Mouse (Mus musculus): Measurements from ENCODE around the gene St3gal5. TPM values are rescaled to one million over a fixed set of nuclear protein-coding genes. Genes with fewer than 3 reads are reported as not detected.

The St3gal5 gene
- polyA plus RNA-seq (2012; rRNA removed) = 28.6 and 32.2 TPM in 2 replicates

DNA sequence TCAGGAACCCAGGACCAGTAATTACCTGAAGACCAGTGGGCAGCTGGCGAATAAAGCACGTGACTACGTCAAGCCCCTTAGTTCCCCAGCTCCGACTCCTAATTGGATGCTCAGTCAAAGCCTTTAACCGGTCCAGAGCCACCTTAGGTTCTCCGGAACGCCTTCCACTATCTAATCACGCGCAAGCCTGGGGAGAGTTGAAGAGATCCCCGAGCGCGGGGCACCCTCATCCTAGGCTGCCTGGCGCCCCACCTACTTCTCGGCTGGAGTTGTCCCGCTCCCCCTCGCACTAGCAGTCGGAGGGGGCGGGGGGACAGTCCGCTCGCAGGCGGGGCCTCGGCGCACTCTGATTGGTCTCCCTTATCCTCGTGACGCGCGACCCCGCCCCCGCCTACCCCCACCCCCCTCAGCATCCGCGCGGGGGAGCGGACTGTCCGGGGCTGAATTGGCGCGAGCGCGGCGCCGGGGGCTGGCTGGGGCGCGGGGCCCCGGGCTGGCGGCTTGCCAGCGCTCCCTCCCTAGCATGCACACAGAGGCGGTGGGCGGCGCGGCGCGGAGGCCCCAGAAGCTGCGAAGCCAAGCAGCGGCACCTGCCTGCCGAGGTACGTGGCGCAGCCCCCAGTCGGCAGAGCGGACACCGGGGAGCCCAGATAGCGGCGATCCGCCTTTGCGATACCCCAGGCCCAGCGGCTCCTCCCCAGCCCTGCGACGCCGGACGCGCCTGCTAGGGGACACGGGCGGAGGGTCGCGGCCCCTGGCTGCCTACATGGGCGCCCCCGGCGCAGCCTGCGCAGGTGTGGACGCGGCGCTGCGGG is at the start of gene St3gal5:
St3gal5 (plus strand) TSS at position 412 of the 815 bp plus-strand sequence.

Other genes with a start within 250 kb of the St3gal5 start
- gene Ptcd3, start 188.8 kb upstream of the St3gal5 start, polyA plus RNA-seq (2012; rRNA removed) = 60.5 and 61.1 TPM in 2 replicates
- 16.3 and 18.0 TPM in 2 replicates for gene Polr1a, start 188.5 kb upstream of the St3gal5 start, polyA plus RNA-seq (2012; rRNA removed)
- 2.8 and 5.9 TPM in 2 replicates for gene Atoh8, start 138.0 kb downstream of the St3gal5 start, polyA plus RNA-seq (2012; rRNA removed)
- gene Sftpb, start 207.0 kb downstream of the St3gal5 start, polyA plus RNA-seq (2012; rRNA removed) = 0.04 and 0.10 TPM in 2 replicates
- 42.2 and 47.0 TPM in 2 replicates for gene Usp39, start 247.6 kb downstream of the St3gal5 start, polyA plus RNA-seq (2012; rRNA removed)
- 26.6 and 28.5 TPM in 2 replicates for gene 0610030E20Rik, start 249.7 kb downstream of the St3gal5 start, polyA plus RNA-seq (2012; rRNA removed)

Measured in central nervous system, embryonic 14 days (tissue).